Mouse (Mus musculus) megakaryocyte, adult 5-6 weeks (primary cell): ENCODE data around the gene Wnt9a. TPM values are rescaled to one million over a fixed set of nuclear protein-coding genes. Genes with fewer than 3 reads are reported as not detected.
"Not testable (repeated sequence)": the region's sequence is repeated elsewhere in the genome, so short reads cannot be mapped to it uniquely, and the experiment has no call there.

Source experiments
- ATAC-seq: 2 replicates; pipeline ENCODE4 v1.8.0; 2016; ENCODE audit warnings: mild to moderate bottlenecking, inconsistent platforms; ENCODE audit not compliant: poor library complexity, severe bottlenecking
- total RNA-seq, 2 experiments: library from RNA; stranded (forward) in 1 of 2; stranded (reverse) in 1 of 2; fragments of 153-499, 151-499 nt in 1 of 2; fragments of 221-1000, 200-1000 nt in 1 of 2; gene quantifications; 2 replicates each; pipeline versions ENCODE4 v1.2.3 to v1.2.4; 2015 to 2017

Wnt9a gene
- total RNA-seq, 2 experiments from 2014 or later, result not detected

- ATAC-seq, result no peak
Measured at GRCm38 (mm10) chr11:59332938-59333337, 26.2 kb downstream of the Wnt9a start.

DNA sequence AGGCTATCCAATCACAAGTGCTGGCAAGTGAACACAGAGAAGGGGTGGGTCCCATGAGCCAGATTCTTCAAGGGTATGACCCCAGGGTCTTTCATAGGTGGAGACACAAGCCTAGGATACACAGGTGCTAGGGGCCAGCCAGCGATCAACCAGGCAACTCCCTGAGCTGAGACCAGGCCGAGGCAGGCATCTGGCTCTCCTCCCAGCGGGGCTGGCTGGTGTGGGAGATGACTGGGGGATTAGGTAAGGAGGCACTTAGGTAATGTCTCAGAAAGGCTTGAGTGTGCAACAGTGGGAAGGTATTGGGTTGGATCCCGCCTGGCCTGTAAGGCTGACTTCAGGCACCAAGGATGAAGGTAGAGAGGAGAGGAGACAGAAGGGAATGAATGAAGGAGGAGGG lies 28.4 kb downstream of the Wnt9a start:
- no peak for ATAC-seq

DNA sequence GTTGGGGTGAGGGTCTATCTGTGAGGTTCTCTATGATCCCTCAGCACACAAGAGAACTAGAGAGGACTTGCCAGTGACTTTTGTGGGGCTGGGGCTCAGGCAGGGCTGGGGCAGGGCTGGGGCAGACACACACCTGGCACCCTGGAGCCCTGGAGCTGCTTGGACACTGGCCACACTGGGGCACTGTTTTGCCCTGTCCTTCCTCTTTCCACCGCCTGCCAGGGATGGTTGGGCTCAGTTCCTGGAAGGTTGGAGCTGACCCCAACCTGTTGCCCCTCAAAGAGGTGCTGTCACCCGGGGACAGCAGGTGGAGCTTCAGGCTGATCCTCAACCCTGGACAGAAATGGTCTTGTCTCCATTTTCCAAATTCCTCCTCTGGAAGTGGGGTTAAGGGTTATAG lies 29.2 kb downstream of the Wnt9a start:
- no peak for ATAC-seq

- no peak for ATAC-seq
Measured at GRCm38 (mm10) chr11:59336381-59336780, 29.7 kb downstream of the Wnt9a start.

DNA sequence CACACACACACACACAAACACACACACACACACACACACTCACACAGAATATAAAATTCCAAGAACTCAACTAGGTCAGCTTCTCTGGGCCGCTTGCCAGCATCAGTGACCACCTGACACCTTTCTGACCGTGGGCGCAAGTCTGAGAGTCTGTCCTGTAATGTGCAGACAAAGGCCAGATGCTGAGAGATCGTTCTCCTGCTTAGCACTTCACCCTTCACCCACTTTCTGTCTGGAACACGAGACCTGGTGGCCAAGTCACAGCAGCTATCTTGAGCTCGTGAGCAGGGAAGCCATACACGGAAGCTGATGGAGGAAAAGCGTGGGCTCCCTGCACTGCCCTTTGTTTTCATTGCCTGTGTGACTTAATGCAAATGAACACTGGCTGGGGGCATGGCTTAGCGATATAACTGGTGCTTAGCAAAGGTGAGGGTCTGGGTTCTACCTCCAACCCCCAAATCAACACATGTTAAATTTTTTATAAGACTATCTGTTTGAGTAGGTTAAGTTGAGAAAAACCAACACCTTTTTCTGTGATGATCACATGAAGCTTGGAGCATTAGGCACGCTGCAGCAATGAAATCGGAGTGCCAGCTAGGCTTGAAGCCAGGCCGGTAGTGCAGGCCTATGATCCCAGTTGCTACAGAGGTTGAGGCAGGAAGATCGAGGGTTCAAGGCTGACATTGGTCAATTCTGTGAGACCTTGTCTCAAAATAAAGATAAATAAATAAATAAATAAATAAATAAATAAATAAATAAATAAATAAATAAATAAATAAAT lies 31.4 kb downstream of the Wnt9a start:
- no peak for ATAC-seq

DNA sequence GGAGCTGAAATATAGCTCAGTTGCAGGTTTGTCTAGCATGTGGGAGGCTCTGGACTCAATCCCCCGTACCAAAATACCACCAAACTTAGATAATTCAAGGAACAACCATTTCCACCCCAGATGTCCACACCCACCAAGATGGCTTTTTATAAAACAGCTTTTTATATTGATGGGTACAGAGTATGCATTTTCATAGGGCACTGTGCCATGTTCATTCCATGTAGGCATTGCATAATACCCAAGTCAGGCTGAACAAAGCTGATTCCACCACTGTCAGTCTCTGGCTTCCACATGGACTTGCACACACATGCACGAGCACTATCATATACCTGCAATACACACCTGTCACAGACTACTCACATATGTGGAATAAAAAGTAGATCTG lies 32.0 kb downstream of the Wnt9a start:
- ATAC-seq, result no peak

GRCm38 (mm10) chr11:59342956-59343355 lies 36.2 kb downstream of the Wnt9a start:
- ATAC-seq, result no peak

DNA sequence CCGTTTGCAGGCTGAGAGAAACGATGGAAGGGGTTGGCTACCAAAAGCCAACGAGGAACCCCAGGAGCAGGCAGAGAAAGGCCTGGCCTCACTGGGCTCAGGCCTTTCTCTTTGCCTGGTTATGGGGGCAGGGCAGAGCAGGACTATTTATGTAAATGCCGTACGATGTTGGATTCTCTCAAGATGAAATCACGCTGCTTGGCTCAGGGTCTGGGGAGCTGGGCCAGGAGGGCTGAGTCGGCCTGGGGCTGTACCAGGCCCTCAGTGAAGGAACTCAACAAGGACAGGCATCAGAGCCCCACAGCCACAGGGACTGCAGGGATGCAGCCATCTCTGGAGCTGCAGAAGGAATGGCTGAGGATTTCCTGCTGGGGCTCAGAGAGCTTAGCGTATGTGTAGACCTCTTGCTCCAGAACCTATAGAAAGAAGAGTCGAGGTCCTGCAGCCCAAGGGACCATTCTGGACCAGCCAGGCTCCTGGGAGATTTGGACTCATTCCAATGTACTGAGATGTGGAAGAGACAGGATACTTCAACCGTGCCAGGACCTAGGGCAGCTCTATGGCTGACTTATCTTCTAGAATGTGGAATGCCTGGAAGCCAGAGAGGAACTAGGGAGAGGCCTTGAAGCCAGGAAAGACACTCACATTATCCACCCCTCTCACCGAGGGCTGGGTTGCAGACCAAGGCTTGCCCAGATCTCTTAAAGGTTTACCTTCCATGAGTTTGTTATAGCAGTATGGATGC lies 39.6 kb downstream of the Wnt9a start:
- no peak for ATAC-seq

- ATAC-seq, result no peak
Measured at GRCm38 (mm10) chr11:59350326-59350725, 43.6 kb downstream of the Wnt9a start.

DNA sequence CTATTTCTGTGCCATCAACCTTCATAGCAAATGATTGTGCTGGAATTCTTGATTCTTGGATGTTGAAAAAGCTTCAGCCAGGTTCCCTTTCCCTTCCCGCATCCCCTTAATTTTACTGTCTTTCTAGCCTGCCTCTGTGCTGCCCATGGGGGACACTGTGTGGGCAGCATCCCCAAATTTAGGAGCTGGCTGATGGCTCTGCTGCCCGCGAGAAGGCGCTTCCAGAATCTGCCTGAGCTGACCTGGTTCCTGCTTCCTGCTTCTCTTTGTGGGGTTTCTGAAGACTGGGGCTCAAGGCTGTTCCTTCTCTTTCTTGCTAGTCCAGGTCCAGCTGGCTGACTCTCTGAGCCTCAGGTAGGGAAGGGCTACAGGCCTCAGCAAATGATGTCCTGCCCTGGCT lies 48.1 kb downstream of the Wnt9a start:
- ATAC-seq, result no peak

- ATAC-seq, result no peak
Measured at GRCm38 (mm10) chr11:59356874-59357289, 50.2 kb downstream of the Wnt9a start.

GRCm38 (mm10) chr11:59361291-59361690 lies 54.6 kb downstream of the Wnt9a start:
- no peak for ATAC-seq

GRCm38 (mm10) chr11:59364007-59364406 lies 57.3 kb downstream of the Wnt9a start:
- no peak for ATAC-seq

DNA sequence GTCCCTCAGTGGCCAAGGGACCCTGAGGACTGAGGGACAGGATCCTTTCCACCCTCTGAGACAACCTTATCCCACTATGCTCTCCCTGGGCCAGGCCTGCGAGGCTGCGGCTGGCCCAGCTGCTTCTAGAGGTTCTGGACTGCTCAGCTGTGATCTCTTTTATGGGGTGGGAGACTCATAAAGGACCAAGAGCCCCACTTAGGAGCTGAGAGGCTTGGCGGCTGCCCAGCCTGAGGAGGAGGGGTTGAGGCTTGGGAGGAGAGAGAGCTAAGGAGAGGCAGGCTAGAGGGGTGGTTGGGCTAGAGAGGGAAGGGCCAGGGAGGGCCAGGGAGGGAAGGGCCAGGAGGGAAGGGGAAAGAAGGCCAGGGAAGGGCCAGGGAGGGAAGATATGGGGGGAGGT lies 57.7 kb downstream of the Wnt9a start:
- ATAC-seq, result no peak

DNA sequence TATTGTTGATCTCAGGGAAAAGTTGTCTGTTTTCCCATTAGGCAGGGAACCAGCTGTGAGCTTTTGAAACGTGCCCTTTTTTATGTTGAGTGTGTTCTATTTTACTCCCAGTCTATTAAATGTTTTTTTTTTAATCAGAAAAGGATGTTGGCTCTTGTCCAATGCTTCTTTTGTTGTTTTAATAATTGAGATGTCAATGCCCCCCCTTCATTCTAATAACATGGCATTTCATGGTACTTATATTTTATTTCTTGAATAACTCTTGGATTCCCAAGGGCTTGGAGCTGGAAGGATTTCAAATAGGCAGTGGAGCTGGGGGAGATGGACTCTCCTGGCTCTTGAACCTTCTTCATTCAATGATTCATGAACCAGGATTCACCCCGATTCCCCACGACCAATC lies 59.3 kb downstream of the Wnt9a start:
- no peak for ATAC-seq

DNA sequence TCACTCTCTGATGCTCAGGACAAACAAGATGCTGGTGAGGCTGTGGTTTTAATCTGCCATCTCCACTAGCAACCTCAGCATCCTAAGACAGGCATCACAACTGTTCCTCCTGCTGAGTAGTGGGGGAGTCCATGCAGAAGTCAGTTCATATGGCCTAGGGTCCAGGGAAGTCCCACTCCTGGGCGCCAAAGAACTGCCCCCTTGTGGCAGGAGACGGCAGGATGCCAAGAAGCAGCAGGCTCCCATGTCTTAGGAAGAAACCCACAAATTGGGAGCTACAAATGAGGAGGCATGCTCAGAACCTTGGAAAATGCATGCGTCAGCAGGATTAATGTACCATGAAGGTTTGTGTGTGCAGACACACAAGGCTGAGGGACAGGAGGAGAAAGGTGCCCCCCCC lies 59.9 kb downstream of the Wnt9a start:
- no peak for ATAC-seq

DNA sequence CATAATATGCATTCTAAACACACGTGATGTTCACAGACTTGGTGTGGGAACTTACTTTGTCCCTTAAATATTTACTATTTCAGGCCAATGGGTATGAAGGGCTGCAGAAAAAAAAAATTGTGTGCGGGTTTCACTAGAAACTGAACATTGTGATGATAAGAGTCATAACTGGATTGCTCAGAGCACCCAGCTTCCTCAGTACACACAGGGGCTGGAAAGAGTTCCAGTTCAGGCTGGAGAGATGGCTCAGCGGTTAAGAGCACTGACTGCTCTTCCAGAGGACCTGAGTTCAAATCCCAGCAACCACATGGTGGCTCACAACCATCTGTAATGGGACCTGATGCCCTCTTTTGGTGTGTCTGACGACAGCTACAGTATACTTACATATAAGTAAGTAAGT lies 61.2 kb downstream of the Wnt9a start:
- not testable (repeated sequence) for ATAC-seq

DNA sequence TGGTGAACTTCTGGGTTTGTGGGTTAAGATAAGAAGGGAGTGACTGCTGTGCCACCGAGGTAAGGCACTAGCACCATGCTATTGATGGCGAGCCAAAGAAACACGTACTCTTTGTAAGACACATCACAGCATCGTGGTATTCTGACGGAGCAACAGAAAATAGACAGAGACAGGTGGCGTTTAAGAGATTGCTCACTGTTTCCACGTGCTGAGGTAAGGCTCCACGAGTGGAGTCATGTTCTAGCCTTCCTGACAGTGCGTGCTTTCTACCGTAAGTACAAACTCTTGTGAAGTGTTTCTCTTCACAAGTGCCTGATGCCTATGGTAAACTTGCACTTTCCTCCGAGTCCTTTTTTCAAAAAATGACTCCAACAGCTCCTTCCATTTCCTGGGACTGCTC lies 63.1 kb downstream of the Wnt9a start:
- no peak for ATAC-seq

DNA sequence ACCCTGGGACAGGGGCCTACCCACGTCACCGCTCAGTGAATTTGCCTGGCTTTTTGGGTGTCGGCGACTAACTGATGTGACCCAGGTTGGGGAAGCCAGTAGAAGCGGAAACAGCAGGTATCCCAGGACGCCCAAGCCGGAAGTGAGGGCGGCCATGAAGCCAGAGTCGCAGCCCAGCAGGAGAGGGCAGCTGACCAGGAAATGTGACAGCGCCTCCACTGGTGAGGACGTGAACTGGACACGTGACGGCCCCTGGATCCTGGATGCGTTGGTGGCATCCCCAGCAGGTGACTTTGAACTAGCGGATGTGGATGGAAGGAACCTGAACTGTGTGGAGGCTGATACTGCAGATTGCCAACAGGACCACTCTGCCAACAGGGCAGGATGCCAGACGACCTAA lies 68.7 kb downstream of the Wnt9a start, which contains the start of gene Prss38:
TSS of gene Prss38 (minus strand) at position 183 of the 400 bp plus-strand sequence.
- ATAC-seq, result no peak

GRCm38 (mm10) chr11:59377999-59378398 lies 71.3 kb downstream of the Wnt9a start:
- ATAC-seq, result no peak

DNA sequence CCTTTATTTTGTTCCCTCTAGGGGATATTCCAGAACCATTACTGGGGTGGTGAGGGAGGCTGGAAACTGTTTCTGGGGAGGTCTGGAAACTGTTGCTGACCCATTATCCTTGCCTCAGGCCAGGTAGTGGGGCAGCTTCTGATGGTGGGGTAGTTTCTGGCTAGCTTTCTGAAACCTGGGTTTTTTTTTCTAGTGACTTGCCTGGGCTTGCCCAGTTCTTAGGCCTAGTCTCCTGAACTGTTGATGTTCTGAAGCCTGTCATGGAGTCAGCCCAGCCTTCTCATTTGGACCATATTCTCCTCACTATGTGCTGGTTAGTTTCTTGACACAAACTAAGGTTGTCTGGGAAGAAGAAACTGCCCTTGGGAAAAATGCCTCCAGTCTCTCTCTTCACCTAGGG lies 72.8 kb downstream of the Wnt9a start:
- ATAC-seq, result no peak
